Mouse (Mus musculus) T-cell, adult 2 months (primary cell): ENCODE results near the gene Frmd4a.

Source experiments
- DNase-seq: peaks from one replicate; pipeline ENCODE4 v3.0.0; 2022; ENCODE audit warnings: low spot score

Frmd4a gene

DNA sequence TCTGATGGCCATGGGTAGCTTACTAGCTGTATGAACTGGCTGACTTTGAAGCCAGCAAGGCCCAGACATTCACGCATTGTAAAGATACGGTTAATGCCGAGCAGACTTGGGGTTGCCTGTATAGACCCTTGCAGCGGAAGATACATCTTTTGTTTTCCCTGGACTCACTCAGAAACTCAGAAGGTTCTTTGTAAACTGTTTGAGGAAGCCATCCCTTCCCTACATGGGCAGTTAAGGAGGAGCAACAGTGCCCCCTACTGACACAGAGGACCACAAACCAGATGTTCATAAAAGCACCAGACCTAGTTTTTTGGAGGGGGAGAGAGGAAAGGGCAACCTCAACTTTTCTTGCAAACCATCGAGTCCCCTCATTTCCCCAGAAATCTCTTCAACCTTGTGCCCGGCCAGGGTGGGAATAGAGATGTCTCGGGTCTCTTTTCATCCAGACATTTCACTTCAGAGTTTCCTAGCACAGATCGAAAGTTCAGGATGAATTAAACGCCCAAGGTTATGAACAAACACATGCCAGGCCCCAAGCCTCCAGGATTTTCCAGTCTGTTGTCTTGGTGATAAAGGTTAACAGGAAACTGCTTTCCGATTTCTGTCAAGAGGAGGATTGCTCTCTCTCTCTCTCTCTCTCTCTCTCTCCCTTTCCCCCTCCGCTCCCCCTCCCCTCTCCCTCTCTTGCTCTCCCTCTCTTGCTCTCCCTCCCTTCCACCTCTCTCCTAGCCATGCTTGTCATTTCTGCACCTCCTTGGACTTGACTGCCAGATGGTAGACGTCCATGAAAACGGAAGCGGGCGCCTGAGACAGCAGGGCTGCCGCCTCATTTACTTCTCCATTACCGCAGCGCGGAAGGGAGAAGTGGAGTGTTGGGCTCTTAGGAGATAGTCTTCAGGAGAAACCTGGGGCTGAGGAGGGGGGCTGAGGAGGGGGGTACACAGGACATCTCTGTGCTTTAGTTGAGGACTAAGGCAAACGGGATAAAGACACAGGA lies 475.3 kb downstream of the Frmd4a start:
- peak; percentile 23 for DNase-seq

DNA sequence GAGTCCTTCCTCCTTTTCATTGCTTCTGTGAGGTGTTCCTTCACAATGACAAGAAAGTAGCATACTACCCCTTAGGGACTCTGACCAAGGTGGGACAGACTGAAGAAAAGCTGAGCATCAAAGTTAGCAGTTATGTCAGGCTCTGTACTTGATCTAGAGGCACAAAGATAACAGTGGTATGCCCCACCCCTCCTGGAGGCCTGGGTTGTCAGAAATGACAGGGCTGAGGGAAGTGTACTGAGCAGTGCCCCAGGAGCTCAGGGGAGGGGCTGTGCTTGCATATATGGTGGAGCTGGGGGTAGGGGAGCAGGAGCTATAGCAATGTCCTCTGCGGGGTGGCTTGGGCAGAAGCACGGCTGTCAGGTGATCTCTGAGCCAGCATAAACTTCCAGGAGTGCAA lies 477.0 kb downstream of the Frmd4a start:
- no peak for DNase-seq

DNA sequence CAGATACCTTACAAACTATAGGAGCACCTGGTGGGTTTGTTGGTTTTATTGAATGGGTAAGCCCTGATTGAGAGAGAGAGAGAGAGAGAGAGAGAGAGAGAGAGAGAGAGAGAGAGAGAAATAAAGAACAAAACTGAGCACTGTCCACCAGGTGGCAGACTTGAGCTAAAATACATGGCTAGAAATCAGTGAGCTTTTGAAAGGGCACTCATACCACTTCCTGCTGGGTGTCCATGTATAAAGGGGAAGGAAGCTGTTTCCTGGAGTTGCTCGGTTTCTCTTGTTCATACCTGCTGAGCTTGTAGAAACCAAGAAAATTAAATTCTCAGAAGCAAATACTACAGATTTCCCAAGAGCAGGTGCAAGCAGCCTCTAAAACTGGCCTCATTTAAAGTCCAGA lies 481.7 kb downstream of the Frmd4a start:
- peak; percentile 67 for DNase-seq

DNA sequence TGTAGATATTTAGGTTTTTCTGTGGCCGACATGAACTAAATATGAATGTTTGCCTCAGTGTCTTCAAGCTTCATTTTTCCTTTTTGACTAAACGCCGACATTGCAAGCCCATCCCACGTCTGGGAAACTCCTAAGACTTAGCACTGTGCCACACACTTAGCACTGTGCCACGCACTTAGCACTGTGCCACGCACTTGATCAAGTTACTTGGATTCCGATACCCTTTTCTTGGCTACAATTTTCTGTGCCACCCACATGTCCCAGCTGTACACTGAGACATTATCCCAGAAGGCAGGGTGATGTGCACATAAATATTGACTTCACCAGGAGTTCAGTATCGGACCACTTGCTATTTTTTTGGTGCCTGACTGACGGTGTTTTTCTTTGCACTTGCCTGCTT lies 482.4 kb downstream of the Frmd4a start:
- DNase-seq: no peak

DNA sequence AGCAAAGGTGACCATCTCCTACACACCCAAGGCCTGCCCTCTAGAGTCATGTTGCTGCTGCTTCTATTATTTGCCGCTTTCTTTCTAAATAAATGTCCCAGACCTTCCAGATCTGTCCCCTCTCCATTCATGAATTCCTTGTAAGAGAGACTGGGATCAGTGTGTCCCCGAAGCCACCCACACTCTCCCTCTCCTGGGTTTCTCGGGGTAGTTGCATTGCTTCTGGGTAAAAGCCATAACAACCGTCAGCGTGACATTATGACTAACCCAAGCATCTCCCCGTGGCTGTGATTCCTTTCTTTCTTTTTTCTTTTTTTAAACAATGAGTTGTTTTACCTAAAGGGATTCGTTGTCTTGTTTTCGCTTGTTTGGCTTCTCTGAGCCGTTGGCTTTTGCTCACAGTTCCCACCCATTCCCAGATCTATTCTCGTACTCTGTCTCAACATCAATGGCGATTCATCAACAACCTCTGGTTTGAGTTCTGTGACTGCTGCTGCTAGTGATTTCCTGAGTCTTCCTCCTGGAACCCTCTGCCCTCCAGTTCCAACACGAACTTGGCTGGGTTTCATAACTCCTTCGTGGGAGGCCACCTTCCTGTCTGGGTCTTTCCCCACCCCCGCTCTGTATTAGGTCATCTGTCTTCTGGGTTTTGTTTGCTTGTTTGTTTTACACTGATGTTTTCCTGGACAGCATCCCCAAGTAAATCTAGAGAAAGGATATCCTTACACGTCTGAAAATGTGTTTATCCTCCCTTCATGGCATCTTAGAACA lies 483.9 kb downstream of the Frmd4a start:
- no peak for DNase-seq

DNA sequence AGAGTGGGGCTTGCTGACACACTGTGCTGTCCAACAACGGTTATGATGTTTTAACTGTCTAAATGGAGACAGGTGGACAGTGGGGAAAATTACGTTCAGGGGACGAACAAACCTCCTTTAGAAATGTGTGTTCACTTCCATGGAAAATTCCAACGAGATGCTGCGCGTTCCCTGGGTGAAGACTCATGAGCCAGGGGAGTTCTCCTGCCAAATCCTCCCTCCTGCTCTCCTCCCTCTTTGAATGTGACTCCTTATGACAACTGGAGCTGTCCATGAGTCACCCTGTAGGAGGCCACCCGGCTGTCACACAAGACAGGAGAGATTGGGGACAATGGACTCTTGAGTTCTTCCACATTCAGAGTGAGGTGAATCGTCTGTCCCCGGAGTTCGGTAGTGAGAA lies 486.9 kb downstream of the Frmd4a start:
- DNase-seq: no peak

DNA sequence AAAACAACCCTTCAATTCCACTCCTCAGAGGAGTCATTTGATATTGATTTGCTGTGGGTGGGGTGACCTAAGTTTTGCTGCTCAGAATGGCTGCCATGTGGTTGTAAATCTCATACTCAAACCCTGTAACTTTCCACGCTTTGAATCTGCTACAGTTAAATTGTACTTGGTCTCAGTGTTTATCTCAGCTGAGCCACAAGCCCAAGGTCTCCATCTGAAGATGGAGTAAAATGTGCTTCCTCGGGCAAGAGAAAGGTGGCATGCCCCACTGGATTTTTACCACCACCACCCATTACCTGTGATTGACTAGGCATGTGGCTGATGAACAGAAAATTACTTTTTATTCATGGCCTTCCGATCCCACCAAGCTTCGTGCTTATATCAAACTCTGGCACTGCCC lies 488.2 kb downstream of the Frmd4a start:
- DNase-seq: no peak

DNA sequence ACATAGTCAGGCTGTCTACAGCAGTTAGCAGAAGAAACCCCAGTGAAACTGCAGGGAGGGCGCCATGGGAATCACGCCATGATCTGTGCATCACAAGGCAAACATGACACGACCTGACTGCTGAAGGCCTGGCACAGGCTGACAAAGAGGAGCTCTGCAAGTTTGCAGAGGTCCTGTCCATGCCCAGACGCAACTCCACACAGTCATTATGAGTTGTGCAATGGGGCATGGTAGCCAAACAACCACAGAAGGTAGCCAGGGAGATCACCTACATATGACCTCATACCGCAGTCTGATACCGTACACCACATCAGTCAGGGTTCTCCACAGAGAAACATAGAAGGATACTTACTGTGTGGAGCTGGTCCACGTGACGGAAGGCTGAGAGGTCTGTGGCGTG lies 489.1 kb downstream of the Frmd4a start:
- no peak for DNase-seq

DNA sequence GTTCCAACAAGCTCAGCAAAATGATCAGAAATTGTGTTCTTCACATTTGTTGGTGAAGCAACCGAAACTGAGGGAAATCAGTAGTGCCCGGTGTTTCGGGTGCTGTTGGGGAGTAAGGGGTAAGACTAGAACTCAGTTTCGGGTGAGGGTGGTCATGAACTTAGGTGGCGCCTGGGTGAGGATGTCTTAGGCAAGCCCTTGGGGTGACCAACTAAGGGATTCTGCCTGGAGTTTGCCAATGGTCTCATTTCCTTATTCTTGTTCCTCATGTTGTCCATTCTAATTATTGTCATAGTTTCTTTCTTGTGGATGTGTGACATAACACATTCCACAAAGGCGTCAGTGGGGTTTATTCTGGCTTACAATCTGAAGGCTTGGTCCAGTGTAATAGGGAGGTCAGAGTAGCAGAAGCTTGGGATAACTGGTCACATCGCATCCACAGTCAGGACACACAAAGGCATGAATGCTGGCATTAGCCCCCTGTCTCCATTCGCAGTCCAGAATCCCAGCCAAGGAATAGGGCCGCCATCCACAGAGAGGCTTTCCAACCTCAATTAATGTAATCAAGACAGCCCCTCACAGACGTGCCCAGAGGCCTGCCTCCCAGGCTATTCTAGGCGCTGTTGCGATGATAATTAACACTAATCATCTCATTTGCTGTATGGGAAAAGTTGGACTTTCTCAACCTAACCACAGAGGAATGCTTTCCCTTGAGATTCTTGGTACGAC lies 490.5 kb downstream of the Frmd4a start:
- DNase-seq: no peak

DNA sequence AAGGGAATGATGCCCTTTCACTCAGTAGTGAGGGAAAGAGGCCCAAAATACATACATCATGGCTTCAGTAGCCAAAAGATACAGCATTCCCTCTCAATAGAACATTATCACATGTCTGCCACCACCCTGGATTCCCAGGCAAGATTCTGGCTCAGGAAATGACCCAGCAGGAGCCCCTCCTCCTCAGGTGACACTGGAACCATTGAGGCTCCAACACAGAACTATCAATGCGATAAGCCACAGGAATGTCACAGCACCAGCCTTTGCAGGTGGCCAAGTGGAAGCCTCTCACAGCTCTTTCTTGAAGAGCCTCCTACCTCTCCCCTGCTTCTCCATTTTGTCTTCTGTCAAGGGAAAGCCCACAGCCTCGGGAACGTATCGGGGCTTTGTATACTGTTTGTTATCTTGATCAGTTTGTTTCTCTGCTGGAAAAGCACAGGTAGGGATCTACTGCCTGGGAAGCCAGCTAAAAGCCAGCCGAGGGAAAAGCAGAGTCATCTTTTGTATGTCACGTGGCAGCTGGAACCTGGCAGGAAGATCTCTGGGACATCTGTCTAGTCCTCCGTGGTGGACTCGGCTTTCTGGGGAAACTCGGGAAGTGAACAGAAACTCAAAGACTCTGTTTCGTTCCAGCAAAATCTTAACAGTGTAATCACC lies 491.6 kb downstream of the Frmd4a start:
- no peak for DNase-seq

DNA sequence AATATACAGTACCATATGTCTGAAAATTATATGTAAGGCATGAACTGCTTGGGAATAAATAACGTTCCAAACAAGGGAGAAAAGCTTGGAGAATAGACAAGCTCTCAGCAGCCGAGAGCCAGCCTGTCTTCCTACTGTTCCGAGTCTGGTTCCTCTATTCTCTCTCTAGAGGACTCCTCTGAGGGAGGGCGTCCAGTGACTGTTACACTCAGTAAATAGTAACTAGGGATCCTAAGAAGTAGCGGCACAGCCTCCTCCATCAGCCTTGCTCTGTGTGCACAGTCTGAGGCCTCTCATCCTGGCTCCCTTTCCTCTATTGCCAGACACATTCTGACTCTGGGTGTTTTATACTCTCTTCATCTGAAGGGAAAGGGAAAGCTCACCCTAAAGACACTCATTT lies 492.2 kb downstream of the Frmd4a start:
- DNase-seq: no peak

DNA sequence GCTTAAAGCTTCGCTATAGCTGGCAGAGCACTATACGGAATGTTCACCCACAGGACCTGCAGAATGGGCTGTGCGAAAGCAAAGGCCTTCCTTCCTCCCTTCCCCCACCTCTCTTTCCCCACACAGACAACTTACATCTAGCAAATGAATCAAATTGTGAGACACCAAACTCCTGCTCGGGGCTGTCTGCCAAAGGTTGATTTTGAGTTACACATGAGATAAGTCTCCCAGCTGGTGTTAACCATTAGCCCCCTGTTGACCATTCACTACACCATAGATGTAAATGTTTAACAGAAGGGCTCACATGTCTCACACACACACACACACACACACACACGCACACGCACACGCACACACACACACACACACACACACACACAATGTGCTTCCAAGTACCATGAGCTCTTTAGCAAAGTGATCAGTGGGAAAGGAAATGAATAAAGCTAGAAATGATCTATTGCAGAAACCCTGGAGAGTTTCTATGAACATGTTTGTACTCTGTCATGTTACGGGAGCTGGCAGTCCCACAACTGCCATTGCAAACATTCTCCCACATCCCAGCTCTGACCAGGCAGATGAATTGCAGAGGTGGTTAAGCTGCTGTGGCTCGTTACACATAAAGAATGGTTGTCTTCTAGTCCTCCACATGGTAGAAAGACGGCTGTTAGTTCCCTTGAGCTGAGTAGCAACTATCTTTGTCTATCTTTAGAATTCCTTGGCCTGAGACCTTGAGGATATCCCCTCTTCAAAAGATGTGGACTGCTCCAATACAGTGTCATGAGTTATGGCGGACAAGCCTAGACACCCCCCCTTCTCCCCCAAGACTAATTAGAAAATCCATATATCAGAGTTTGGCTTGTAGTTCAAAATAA lies 492.9 kb downstream of the Frmd4a start:
- DNase-seq: no peak

DNA sequence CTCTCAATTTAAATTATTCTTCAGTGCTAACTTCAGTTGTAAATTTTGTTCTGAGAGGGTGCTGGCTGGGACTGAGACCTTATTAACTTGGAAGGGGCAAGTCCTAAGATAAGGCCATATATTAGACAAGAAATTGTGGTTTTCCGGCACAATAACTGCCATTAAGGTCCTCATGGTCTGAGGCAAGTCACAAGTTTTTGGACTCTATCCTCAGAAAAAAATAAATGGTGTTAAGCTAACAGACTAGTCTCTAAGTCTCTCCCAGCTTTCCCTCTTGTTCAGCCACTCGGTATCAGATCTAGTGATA lies 493.5 kb downstream of the Frmd4a start:
- DNase-seq: no peak

DNA sequence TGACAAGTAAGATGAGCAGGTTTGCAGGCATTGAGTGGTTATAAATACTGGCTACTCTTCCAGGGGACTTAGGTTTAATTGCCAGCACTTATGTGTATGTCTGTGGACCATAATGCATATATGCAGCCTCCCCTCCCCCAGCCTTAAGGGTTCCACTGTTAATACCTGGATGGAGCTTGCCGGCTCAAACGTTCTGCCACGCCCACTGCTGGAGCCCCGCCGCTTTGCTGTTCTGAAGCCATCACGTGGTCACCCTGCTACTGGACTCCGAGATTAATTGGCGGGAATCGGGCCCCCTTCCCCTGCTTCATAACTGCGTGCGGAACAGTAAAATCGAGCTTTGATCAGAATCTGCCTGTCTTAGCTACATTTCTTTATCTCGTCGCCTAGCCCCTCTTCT lies 495.1 kb downstream of the Frmd4a start:
- DNase-seq: no peak

DNA sequence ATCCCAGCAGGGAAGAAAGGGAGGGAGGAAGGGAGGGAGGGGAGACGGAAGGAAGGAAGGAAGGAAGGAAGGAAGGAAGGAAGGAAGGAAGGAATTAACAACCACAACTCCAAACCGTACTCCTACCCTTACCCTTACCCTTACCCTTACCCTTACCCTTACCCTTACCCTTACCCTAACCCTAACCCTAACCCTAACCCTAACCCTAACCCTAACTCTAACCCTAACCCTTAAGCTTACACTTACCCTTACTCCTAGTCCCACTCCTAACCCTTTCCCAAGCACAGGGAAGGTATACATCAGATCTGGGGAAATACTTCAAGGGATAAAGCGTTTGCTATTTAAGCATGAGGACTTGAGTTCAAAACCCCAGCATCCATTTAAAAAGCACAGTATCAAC lies 498.4 kb downstream of the Frmd4a start:
- no peak for DNase-seq

DNA sequence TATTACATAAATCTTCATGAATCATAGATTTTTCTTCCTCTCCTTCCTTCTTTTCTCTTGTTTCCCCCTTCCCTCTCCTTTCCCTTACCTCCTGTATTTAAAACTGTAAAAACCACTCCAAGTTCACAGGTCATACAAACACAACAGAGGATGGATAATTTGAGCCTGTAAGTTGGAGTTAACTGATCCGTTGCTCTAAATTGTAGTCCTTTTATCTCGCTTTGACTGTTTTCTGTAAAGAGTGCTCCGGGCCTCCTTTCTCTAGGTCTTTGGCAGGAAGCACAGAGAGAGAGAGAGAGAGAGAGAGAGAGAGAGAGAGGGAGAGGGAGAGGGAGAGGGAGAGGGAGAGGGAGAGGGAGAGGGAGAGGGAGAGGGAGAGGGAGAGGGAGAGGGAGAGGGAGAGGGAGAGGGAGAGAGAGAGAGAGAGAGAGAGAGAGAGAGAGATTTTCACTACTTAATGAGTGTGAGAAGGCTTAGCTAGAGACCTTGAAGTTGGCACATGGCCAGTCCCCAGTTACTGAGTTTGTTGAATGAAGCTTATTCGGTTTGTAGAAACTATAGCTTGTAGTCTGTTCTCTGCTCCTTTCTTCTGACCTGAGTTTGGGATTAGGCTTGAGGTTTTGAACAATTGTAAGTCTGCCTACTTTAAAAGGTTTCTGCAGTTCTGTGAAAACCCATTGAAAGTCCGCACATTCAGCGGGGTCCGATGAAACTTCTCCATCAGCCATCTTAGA lies 499.5 kb downstream of the Frmd4a start:
- no peak for DNase-seq

DNA sequence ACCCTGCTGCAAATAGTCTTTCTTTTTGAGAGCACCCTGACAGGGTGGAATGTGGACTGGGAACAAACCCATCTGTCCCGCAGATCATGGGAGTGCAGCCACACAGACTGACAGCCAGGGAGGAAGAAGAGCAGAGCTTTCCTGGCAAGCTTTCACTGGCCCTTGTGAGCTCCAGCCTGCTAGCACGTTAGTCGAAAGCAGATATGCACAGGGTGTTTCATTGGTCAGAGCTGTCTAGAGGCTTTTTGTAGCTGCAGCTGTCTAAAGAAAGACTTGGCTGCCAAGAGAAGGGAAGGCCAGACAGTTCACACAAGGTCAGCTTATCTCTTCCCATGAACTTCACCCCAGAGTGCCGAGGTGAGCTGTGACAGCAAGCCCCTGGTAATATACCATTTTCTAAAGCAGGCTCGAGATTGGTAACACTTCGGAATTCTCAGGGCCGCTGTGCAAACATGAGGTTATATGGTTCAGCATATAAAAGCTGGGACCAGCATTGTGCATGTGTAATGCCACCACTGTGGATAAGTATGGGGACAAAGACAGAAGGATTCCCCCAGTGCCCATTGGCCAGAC lies 500.1 kb downstream of the Frmd4a start:
- DNase-seq: no peak

DNA sequence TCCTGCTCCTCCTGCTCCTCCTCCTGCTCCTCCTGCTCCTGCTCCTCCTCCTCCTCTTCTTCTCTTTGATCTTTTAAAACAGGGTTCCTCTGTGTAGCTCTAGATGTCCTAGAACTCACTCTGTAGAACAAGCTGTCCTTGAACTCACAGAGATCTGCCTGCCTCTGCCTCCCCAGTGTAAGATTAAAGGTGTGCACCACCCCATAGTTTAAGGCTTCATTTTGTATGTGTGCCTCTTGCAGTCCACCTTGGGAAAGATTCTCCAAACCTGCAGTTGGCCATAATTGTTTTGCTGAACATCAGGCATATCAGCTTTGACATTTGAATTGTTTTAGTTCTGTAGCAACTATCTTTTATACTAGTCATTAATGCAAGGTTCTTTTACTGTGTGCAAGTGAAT lies 501.0 kb downstream of the Frmd4a start:
- DNase-seq: peak; percentile 39

DNA sequence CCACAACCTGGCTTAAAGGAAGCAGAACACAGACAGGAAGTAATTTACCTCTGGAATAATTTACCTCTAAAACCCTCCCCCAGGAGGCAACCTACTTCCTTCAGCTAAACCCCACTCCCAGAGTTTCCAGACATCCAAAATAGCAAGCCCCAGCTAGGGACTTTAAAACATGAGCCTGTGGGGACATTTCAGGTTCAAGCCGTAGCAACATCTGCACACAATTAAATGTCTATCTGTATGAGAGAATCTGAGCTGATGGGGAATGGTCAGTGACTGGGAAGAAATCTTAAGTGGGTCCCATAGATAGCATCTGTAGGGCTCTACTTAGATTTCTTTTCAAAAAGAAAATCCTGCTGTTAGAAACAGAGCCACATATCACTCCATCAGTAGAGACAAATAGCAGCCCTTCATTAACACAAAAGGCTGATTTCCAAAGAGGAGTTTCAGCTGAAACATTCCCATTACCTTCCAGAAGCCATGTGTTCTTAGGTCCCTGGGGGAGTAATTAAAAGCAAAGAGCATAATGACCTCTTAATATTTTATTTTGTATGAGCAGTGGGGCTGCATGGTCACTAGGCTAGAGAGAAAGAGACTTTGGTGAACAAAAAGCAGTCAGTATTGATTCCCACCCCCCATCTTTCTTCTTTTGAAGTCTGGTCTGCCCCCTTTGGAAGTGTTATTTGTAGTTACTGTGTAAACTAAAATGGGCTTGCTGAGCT lies 505.4 kb downstream of the Frmd4a start:
- DNase-seq: no peak
